Mouse (Mus musculus) activated CD4-positive, CD25-positive, alpha-beta regulatory T cell, adult 4 months (primary cell): ENCODE measurements around the gene Usp34. TPM values are rescaled to one million over a fixed set of nuclear protein-coding genes. Genes with fewer than 3 reads are reported as not detected.
"Not testable (repeated sequence)": the region's sequence is repeated elsewhere in the genome, so short reads cannot be mapped to it uniquely, and the experiment has no call there.

ENCODE experiments used
- ATAC-seq: one replicate; pipeline ENCODE4 v1.8.0; 2017
- polyA plus RNA-seq, 2 experiments: library from polyadenylated mRNA; unstranded; fragments of 100-300 nt; shearing (Covaris generic); gene quantifications; one replicate each; pipeline ENCODE4 v1.2.1; 2017

The Usp34 gene
- polyA plus RNA-seq, result 10 to 100 TPM; 34.0 to 43.9 TPM

DNA sequence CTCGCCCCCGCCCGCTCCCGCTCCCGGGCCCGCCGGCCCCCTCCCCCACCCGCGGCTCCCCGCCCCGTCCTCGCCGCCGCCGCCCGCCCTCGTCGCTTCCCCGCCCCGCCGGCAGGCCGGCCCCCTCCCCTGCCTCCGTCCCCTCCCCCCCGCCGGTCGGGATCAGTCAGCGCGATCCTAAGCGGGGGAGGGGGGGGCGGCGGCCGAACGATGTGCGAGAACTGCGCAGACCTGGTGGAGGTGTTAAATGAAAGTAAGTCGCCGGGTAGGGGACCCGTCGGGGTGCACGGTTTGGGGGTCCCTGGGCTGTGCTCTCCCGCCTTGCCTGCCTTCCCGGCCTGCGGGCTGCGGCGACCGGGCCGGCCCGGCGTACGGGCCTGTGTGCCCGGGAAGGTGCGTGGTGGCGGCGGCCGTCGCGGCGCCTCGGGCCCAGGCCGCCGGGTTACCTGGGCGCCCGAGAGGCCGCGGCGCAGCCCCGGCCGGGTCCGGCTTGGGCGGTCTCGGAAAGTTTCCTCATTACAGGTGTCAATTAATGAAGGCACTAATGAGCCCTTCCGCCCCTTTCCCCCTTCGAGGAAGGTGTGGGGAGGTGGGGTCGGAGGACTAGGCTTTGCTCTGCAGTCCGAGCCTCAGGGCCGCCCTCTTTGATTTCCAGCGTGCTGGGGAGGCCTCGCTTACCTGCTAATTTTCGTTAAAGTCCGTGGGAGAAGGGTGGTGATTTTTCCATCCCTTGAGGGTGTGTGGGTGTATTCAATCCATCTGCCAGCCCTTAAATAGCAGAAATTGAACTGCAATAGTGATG lies at the start of gene Usp34:
Usp34 (plus strand) TSS at position 132 of the 802 bp plus-strand sequence.
- no peak for ATAC-seq

DNA sequence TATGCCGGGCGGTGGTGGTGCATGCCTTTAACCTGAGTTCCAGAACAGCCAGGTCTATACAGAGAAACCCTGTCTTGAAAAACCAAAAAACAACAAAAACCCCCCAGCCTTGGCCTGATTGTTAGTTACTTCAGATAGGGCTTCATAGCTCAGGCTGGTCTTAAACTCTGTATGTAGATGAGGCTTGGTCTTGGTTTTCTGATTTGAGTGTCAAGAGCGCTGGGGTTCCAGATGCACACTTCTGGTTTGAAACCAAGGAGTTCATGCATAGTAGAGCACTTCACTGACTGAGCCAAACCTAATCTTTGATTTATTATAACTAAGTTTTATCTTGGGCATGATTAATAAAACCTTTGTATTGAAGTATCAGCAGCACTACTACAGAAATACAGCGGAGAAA lies 47.6 kb upstream of the Usp34 start:
- ATAC-seq, result no peak

DNA sequence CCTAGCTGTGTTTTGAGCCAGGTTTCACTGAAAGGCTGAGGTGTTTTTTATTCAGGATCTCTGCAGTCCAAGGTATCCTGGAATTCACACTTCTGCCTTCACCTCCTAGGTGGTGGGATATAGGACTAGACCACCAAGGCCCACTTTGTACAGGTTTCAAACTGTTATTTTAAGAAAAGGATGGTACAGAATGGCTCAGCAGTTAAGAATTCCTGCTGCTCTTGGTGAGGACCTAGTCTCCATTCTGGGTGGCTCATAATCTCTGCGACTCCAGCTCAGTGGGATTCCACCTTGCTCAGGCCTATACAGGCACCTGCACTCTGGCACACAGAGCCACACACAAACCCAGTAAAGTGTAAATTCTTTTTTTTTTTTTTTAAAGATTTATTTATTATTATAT lies 47.2 kb upstream of the Usp34 start:
- no peak for ATAC-seq

DNA sequence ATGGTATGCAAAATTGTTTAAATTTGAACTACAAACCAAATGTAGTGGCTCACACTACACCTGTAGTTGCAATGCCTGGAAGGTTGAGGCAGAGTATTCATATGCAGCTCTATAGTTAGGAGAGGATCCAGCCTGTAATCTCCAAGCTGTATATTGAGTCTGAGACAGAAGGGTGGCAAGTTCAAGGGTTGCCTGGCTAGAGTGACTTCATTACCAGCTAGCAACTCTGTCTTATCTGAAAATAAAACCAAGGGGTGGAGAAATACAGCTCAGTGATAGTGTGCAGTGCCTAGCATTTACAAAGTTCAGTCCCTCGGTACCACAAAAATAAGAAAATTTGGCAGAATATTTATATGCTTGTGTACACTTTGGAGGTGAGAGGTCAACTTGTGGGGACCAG lies 46.5 kb upstream of the Usp34 start:
- no peak for ATAC-seq

DNA sequence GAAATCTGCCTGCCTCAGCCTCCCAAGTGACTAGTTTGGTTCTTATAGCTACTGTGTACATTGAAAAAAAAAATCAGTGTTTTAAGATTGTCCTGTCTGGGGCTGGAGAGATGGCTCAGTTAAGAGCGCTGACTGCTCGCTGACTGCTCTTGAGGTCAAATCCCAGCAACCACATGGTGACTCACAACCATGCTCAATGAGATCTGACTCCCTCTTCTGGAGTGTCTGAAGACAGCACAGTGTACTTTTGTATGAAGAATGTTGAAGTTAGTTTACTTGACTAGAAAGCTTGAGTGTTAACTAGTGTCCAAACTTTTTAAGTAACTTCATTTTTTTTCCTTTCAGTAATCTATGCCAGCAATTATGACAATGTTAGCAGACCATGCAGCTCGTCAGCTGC lies 45.2 kb upstream of the Usp34 start:
- no peak for ATAC-seq

DNA sequence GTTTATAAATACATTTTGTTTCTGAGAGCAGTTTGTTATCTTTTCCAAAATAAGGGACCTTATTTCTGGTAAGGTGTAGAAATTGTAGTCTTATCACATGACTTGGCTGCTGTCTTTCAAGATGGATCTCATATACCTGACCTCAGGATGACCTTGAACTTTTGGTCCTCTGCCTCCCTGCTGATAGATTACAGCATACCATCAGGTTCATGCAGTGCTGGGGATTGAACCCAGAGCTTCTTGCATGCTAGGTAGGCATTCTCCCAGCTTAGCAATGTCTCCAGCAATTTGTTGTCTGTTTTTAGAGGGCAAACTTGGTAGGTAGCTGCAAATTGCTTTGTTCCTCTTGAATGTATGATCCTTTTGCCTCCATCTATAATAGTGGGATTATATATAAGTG lies 41.7 kb upstream of the Usp34 start:
- ATAC-seq, result no peak

DNA sequence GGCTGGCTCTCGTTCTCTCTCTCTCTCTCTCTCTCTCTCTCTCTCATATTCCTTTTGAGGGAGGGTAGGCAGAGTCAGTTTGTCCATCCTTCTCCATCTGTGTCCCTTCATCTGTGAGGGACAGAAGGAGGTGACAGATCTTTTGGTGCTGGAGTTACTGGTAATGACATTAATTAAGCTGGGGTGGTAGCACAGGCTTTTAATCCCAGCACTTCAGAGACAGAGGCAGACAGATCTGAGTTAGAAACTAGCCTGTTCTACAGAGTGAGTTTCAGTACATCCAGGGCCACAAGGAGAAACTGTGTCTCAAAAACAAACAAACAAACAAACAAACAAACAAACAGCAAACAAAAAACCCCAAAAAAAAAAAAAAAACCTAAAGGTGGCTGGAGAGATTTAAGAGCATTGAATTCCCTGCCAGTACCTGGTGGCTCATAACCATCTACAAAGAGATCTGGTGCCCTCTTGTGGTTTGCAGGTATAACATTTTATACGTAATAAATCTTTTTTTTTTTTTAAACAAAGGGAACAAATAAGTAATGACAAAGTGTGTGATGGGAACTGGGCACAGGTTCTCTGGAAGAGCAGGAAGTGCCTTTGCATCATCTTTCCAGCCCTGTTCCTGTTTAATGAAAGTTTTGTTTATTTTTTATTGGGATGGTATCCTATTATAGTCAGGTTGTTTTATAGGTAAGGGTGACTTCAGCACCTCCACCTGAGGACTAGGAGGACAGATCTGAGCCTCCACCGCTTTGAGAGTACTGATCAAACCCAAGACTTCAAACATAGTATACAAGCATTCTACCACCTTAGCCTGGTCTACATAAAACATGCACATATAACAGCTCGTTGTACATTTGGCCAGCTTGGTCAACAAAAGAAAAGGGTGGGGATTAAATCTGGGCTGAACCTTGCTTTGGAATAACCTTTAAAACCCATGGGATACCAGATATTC lies 34.6 kb upstream of the Usp34 start:
- peak; percentile 88 for ATAC-seq

DNA sequence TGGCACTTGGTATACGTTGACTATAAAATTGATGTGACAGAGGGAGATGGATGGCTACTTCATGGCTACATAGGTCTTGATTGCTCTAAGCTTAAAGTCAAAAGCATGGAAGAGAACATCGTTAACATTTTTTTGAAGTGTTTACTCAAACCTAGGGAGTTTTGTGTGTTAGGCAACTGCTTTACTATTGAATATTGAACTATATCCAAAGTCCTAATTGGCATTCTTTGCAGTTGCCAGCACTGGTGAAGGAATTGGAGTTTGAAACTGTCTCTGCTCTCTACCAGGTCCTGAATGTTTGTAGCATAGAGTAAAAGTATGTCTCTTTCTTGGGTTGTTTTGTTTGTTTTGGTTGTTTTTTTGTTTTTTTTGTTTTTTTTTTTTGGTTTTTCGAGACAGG lies 30.9 kb upstream of the Usp34 start:
- no peak for ATAC-seq

DNA sequence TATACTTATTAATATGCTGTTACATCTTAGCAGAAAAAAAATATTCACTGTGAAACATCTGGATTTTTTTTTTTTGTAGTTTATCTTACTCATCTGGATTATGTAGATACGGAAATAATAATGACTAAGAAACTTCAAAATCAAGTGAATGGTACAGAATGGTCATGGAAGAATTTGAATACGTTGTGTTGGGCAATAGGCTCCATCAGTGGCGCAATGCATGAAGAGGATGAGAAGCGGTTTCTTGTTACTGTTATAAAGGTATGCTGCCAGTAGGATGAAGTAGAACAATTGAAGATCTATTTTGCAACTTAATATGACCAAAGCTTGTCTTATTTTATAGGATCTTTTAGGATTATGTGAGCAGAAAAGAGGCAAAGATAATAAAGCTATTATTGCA lies 22.2 kb upstream of the Usp34 start:
- ATAC-seq, result no peak

DNA sequence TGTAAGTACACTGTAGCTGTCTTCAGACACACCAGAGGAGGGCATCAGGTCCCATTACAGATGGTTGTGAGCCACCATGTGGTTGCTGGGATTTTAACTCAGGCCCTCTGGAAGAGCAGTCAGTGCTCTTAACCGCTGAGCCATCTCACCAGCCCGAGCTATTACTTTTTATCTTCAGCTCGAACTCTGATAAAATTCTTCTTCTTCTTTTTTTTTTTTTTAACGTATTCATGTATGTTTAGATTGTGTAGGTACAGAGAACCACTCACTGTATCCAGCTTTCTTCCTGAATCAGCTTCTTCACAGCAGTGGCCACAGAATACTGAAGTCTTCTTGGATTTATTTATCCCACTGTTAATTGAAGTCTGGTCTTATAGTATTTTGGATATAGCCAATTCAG lies 17.8 kb upstream of the Usp34 start:
- ATAC-seq, result not testable (repeated sequence)

DNA sequence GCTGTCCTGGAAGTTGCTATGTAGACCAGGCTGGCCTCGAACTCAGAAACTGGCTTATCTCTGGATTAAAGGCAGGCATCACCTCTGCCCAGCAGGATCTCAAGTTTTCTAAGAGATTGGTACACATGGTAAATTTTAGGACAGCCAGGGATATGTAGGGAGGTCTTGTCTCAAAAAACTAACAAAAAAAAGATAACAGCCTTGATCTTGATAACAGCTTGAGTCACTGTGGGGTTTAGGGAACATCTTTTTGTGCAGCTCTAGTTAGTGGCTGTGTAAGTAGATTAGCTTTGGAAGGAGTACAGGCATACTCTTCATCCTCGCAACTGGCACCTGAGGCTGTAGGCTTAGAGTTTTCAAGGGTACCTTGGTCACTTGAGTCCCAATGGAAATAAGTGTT lies 9.3 kb upstream of the Usp34 start:
- no peak for ATAC-seq

DNA sequence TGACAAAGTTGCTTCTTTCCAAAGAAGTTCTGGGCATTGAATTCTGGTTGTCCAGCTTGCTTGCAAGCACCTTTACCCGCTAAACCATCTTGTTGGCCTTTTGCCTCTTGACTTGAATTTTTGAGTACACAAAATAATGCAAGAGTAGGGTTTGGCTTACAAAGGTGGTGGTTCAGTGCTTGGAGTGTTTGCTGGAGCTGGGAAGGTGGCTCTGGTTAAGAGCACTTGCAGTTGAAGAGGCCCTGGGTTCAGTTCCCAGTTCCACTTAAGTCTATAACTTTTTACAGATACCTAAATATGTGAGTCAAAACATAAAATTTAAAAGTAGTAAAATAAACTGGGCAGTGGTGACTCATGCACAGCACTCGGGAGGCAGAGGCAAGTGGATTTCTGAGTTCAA lies 8.4 kb upstream of the Usp34 start:
- ATAC-seq, result no peak

DNA sequence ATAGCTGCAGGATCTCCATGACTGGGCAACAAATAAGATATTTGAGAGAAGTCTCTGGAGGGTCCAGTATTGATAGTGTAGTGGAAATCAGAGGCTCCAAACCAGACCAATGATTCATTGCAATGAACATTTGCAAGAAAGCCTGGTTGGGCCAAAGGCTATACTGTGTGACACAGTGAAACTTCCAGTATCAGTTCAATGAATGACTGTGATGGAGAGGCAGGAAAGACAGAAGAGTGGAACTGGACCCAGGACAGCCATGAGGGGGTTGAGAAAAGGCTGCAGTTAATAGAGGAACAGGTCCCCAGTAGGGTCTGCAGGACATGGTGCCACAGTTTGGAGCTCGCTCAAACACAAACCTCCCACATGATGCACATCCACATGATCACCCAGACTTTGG lies 6.8 kb upstream of the Usp34 start:
- ATAC-seq, result no peak

DNA sequence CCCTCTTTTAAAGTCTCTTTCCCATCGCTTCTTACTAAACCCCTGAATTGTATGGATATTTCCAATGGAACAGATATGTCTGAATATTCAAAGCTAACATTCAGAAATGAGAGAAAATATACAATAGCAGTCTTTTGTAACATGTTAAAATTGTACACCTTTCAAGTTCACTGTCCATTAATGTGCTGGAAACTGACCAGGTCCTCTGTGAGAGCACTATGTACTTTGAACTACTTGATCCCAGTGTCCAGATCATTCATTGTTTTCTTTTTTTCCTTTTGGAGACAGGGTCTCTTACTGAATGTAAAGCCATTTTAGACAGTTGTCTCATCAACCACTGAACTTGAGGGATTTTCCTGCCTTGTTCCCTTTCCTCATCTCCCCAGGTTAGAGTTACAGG lies 3.6 kb upstream of the Usp34 start:
- ATAC-seq, result no peak

DNA sequence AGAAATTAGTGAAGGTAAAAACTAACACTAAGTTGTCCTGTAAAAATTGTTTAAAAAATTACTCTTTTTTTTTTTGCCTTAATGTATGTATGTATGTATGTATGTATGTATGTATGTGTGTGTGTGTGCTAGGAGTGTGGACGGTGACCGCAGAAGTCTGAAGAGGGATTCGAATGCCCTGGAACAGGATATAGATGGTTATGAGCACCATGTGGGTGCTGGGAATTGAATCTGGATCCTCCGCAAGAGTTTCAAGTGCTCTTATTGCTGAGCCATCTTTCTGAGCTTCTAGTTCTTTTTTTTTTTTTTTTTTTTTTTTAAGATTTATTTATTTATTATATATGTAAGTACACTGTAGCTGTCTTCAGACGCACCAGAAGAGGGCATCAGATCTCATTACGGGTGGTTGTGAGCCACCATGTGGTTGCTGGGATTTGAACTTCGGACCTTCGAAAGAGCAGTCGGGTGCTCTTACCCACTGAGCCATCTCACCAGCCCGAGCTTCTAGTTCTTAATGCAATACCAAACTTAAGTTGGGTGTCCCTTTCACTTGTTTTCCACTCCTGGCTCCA lies 1.5 kb upstream of the Usp34 start:
- ATAC-seq, result not testable (repeated sequence)

DNA sequence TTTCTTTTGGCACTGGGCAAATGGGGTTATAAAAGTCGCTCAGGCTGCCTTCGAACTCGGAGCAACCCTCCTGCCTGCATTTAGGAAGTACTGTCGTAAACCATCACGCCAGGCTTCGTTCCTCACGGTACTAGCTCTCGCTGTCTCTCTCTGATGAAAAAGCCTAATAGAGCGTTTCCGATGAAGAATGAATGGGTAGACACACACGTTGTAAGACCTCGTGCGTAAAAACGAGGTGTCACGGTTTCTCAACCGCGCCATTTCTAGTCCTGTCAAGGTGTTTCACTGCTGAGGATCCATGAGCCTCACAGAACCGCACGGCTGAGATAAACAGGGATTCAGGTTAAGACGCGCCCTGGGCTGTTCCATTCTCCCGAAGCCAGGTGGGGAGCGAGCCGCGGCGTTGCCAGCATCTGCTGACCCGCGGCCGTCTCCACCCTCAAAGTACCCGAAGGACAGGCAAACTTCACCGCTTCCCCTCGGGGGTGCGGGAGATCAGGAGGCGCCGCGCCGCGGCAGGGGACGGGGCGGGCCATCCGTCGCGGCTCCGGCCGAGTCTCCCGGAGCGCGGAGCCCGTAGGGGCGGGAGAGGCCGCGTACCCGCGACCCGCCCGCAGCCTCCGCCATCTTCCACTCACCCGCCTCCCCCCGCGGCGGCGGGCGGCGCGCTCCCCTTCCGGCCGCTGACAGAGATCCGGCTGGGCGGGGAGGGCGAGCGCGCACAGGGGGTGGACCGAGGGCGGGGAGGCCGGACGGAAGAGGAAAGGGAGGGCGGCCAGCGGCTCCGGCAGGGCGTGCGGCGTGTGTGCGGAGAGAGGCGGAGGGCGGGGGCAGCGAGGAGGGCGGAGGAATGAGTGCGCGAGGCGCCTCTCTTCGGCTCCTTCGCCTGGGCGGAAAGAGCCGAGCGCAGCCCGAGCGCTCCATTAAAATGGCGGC lies 754 bp upstream of the Usp34 start:
- ATAC-seq, result peak; percentile 89

DNA sequence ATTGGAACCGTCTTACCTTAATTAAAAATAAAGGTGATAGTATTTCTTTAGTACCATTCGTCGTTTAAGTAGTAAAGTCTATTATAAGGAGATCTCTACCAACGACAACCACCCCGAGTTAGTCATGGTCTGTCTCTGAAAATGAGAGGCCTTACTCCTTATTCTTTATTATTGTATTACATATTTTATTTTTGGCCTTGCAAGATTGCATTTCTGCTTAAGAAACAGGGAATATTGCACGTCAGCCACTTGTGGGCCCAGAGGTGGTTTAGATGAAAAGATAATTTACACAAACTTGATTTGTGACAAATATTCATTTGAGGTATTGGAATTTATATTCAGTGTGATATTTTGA lies 848 bp downstream of the Usp34 start:
- no peak for ATAC-seq

DNA sequence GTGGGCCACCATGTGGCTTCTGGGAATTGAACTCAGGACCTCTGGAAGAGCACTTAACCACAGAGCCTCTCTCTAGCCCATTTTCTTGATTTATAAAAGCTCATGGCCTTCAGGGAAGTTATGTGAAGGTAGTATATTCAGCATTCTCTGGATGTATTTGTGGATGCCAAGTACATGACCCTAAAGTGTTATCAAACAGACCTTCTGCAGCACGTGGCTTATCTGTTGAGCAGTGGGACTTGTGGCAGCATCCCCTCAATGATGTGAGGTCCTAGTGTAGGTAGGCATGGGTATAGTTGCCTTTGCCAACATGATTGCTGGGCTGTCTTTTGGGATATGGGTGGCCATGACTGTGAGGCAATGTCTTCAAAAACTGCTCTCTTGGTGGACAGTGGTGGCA lies 6.8 kb downstream of the Usp34 start:
- no peak for ATAC-seq

DNA sequence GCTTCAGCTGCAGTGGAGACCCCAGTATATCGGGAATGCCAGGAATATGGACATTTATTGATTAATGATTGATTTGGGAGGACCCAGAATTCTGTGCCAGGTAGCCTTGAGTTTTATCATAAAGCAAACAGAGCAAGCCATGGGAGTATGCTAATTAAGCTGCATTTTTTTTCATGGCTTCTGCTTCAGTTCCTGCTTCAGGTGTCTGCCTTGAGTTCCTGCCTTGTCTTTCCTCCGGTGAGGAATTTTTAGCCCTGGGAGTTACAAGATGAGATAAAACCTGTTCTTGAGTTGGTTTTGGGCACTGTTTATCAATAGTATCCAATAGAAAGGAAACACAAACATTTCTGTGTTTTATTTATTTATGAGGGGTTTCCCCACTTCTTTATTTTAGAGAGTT lies 22.7 kb downstream of the Usp34 start:
- no peak for ATAC-seq

DNA sequence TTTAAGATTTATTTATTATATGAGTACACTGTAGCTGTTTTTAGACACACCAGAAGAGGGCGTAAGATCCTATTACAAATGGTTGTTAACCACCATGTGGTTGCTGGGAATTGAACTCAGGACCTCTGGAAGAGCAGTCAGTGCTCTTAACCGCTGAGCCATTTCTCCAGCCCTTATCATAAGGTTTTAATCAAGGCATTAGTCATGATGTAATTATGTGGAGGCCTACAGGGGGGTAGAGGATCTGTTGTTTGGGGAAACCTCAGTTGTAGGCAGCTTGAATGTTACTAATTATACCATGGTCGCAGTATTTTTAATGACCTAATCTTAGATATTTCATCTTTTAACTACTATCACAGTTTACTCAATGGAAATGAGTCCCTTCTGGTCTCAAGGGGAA lies 25.4 kb downstream of the Usp34 start:
- no peak for ATAC-seq

DNA sequence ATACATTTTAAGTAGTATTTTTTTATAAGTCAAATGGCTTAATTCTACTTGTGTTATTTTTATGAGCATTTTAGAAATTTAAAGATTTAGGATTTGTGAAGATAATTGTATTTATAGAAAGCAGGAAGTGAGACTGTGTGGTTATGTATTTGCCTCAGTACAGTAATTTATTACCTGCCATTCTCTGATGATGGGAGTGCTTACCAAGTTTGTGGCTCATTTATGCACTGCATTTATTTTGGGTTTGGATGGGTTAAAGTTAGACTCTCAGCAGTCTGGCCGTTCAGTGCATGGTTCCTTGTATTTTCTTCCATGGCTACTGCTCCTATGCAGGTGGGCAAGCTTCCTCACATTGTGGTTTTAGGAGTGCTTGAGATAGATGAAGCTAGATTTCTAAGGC lies 28.5 kb downstream of the Usp34 start:
- no peak for ATAC-seq

DNA sequence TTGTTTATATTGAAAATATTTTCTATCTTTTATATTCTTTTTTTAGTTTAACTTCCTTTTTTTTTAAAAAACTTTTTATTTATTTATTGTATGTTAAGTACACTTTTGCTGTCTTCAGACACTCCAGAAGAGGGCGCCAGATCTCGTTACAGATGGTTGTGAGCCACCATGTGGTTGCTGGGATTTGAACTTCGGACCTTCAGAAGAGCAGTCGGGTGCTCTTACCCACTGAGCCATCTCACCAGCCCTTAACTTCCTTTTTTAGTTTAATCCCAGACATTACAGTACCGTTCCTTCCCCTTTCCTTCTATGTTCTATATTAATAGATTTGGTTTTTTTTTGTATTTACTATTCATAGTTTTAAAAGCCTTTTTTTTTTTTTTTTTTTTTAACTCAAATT lies 50.5 kb downstream of the Usp34 start:
- not testable (repeated sequence) for ATAC-seq
